Mouse (Mus musculus): Measurements from ENCODE around the gene Srrm2. TPM values are rescaled to one million over a fixed set of nuclear protein-coding genes. Genes with fewer than 3 reads are reported as not detected.

Gene Srrm2
- polyA plus RNA-seq, 2 experiments = 406 to 654 TPM

DNA sequence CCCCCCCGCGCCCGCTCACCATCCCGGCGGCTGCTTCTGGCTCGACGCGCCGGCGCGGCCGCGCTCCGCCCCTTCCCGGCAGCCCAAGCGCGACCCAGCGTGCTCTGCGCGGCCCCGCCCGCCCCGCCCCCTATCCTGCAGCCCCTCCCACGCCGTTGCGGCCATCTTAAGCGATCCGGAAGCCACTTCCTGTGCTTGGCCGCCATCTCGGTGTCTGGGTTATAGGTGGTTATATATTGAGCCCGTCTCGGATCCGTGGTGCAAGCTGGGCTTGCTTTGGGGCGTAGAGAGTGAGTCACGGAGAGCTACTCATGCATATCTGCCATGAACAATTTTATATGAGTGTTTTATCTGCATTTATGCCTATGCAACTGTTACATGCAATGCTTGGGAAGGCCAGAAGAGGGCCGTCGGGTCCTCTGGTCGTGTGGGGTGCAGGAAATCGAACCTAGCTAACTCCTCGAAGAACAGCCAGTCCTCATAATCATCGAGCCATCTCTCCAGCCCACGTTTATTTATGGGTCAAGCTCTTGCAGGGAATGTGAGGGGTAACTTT is 38.8 kb downstream of the Srrm2 start, which contains the start of gene Elob:
TSS of gene Elob (minus strand) at position 73 of the 556 bp plus-strand sequence.
- peak; percentile 69; the same call in 1 of the 2 replicates for TF ChIP-seq POLR2A (IDR thresholded peaks at IDR 0.05; ENCODE audit: borderline replicate concordance, extremely low read depth, insufficient read depth, insufficient read length)
- no peaks in the 10 kb centered on the region for H3K27me3 ChIP-seq (ENCODE audit: control insufficient read depth, insufficient read depth, low read length)
- ATAC-seq (ENCODE audit: low FRiP score, low read depth) (peak; percentile 93), DNase-seq (ENCODE audit: low spot score) (peak; percentile 90)
- peak within 1 kb of the TSS; percentile 66 for H3K9ac ChIP-seq (ENCODE audit: low read depth, low read length, severe bottlenecking)
- WGBS = under 1% methylated on average over 19 of the region's 42 CpGs
- H3K4me2 ChIP-seq (replicated peaks; ENCODE audit: low read depth, low read length, severe bottlenecking) = peak within 1 kb of the TSS; percentile 82
- peaks cover 11% of the 10 kb centered on the region for H3K4me1 ChIP-seq (ENCODE audit: control insufficient read depth, insufficient read depth, low read length)
- peak within 1 kb of the TSS; percentile 53 for H3K4me3 ChIP-seq (replicated peaks; ENCODE audit: low read length)
- peaks cover 30% of the 10 kb centered on the region for H3K36me3 ChIP-seq (ENCODE audit: control insufficient read depth, insufficient read depth, low read length)
- H3K27ac ChIP-seq (replicated peaks; ENCODE audit: low read depth, low read length) = peak within 1 kb of the TSS; percentile 95
- no peaks in the 10 kb centered on the region for H3K9me3 ChIP-seq (ENCODE audit: control insufficient read depth, low read length)

DNA sequence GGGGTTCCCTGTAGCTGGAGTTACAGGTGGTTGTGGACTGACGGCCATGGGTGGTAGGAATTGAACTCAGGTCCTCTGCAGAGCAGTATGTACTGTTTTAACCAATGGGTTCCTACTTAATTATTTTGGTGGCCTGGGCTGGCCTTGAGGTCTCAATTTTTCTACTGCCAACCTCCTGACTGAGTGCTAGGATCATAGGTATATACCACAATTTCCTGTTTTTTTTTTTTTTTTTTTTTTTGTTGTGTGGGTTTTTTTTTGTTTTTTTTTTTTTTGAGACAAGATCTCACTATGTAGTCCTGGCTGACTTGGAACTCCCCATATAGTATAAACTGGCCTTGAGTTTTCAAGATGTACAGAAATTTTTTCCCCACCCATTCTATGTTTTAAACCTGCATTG is 40.9 kb downstream of the Srrm2 start:
- DNase-seq (ENCODE audit: low spot score) (no peak), ATAC-seq (ENCODE audit: low FRiP score, low read depth) (no peak)
- Histone ChIP-seq H3K9ac (ENCODE audit: low read depth, low read length, severe bottlenecking) (no peak overlapping the region), H3K9me3 (ENCODE audit: control insufficient read depth, low read length) (no peaks in the 10 kb centered on the region), H3K27me3 (ENCODE audit: control insufficient read depth, insufficient read depth, low read length) (no peaks in the 10 kb centered on the region), H3K4me2 (replicated peaks; ENCODE audit: low read depth, low read length, severe bottlenecking) (no peak overlapping the region), H3K27ac (replicated peaks; ENCODE audit: low read depth, low read length) (no peak overlapping the region), H3K4me3 (replicated peaks; ENCODE audit: low read length) (no peak overlapping the region), H3K4me1 (ENCODE audit: control insufficient read depth, insufficient read depth, low read length) (peaks cover 11% of the 10 kb centered on the region), H3K36me3 (ENCODE audit: control insufficient read depth, insufficient read depth, low read length) (peaks cover 10% of the 10 kb centered on the region)
- TF ChIP-seq POLR2A (IDR thresholded peaks at IDR 0.05; ENCODE audit: borderline replicate concordance, extremely low read depth, insufficient read depth, insufficient read length) = no peak
- 94% methylated on average over 1 of the region's 1 CpGs for WGBS

DNA sequence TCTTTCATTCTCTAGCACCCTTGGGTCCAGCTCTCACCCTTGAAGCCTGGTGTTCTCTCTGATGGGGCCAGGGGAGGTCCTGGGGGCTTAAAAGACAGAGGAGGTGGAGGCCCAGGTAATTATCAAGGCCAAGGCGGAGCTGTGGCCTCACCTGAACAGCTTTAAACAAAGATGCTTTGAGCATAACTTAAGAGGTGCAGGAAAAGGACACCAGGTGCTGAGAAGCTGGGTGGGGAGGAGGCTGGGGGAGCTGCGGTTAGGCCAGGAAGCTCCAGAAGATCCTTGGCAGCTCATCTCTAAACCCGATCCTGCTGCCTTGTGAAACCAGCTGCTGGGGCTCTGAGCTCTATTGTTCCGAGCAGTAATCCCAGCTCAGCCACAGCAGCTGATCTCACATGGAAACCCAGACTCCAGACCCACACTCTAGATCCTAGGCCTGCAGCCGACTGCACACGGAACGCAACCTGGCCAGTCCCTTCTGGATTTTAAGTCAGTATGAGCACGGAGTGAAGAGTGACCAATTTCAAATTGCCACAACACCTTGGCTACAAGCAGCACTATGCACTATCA is 45.8 kb downstream of the Srrm2 start, which contains the start of gene Prss33:
TSS of gene Prss33 (minus strand) at position 51 of the 570 bp plus-strand sequence.
- no peaks in the 10 kb centered on the region; the same call in 1 of the 2 replicates for H3K27me3 ChIP-seq (ENCODE audit: control insufficient read depth, insufficient read depth, low read length)
- no peaks in the 10 kb centered on the region for H3K36me3 ChIP-seq (ENCODE audit: control insufficient read depth, insufficient read depth, low read length)
- H3K4me3 ChIP-seq (replicated peaks; ENCODE audit: low read length) = no peak within 1 kb of the TSS
- no peak within 1 kb of the TSS for H3K27ac ChIP-seq (replicated peaks; ENCODE audit: low read depth, low read length)
- no peaks in the 10 kb centered on the region for H3K4me1 ChIP-seq (ENCODE audit: control insufficient read depth, insufficient read depth, low read length)
- no peaks in the 10 kb centered on the region for H3K9me3 ChIP-seq (ENCODE audit: control insufficient read depth, low read length)
- DNase-seq (ENCODE audit: low spot score) (no peak), ATAC-seq (ENCODE audit: low FRiP score, low read depth) (peak; percentile 60; the same call in 1 of the 2 replicates)
- no peak within 1 kb of the TSS for H3K4me2 ChIP-seq (replicated peaks; ENCODE audit: low read depth, low read length, severe bottlenecking)
- no peak for TF ChIP-seq POLR2A (IDR thresholded peaks at IDR 0.05; ENCODE audit: borderline replicate concordance, extremely low read depth, insufficient read depth, insufficient read length)
- H3K9ac ChIP-seq (ENCODE audit: low read depth, low read length, severe bottlenecking) = no peak within 1 kb of the TSS
- 83% methylated on average over 8 of the region's 8 CpGs for WGBS

GRCm38 (mm10) chr17:23841145-23841544 is 50.8 kb downstream of the Srrm2 start:
- no peaks in the 10 kb centered on the region for H3K36me3 ChIP-seq (ENCODE audit: control insufficient read depth, insufficient read depth, low read length)
- no peak overlapping the region for H3K4me2 ChIP-seq (replicated peaks; ENCODE audit: low read depth, low read length, severe bottlenecking)
- no peaks in the 10 kb centered on the region; the same call in 1 of the 2 replicates for H3K27me3 ChIP-seq (ENCODE audit: control insufficient read depth, insufficient read depth, low read length)
- WGBS = 33% methylated on average over 4 of the region's 4 CpGs
- no peaks in the 10 kb centered on the region for H3K4me1 ChIP-seq (ENCODE audit: control insufficient read depth, insufficient read depth, low read length)
- no peaks in the 10 kb centered on the region for H3K9me3 ChIP-seq (ENCODE audit: control insufficient read depth, low read length)
- no peak for TF ChIP-seq POLR2A (IDR thresholded peaks at IDR 0.05; ENCODE audit: borderline replicate concordance, extremely low read depth, insufficient read depth, insufficient read length)
- peak; percentile 82 for DNase-seq (ENCODE audit: low spot score)
- ATAC-seq (ENCODE audit: low FRiP score, low read depth) = peak; percentile 53; the same call in 1 of the 2 replicates
- no peak overlapping the region for H3K27ac ChIP-seq (replicated peaks; ENCODE audit: low read depth, low read length)
- H3K9ac ChIP-seq (ENCODE audit: low read depth, low read length, severe bottlenecking) = no peak overlapping the region
- H3K4me3 ChIP-seq (replicated peaks; ENCODE audit: low read length) = no peak overlapping the region

- ATAC-seq (ENCODE audit: low FRiP score, low read depth) (no peak), DNase-seq (ENCODE audit: low spot score) (no peak)
- Histone ChIP-seq H3K27me3 (ENCODE audit: control insufficient read depth, insufficient read depth, low read length) (no peaks in the 10 kb centered on the region), H3K9me3 (ENCODE audit: control insufficient read depth, low read length) (no peaks in the 10 kb centered on the region), H3K4me3 (replicated peaks; ENCODE audit: low read length) (no peak overlapping the region), H3K36me3 (ENCODE audit: control insufficient read depth, insufficient read depth, low read length) (no peaks in the 10 kb centered on the region), H3K4me1 (ENCODE audit: control insufficient read depth, insufficient read depth, low read length) (no peaks in the 10 kb centered on the region), H3K4me2 (replicated peaks; ENCODE audit: low read depth, low read length, severe bottlenecking) (peak overlapping the region; percentile 31; the same call in 1 of the 2 replicates), H3K27ac (replicated peaks; ENCODE audit: low read depth, low read length) (no peak overlapping the region), H3K9ac (ENCODE audit: low read depth, low read length, severe bottlenecking) (no peak overlapping the region)
- TF ChIP-seq POLR2A (IDR thresholded peaks at IDR 0.05; ENCODE audit: borderline replicate concordance, extremely low read depth, insufficient read depth, insufficient read length) = no peak
- WGBS = 49% methylated on average over 23 of the region's 23 CpGs
These were observed 52.9 kb downstream of the Srrm2 start for GRCm38 (mm10) chr17:23843141-23843811.

Data from limb, embryonic 14.5 days (tissue).